ENCODE assay signal across 21 mouse cellular contexts in the genomic region with DNA sequence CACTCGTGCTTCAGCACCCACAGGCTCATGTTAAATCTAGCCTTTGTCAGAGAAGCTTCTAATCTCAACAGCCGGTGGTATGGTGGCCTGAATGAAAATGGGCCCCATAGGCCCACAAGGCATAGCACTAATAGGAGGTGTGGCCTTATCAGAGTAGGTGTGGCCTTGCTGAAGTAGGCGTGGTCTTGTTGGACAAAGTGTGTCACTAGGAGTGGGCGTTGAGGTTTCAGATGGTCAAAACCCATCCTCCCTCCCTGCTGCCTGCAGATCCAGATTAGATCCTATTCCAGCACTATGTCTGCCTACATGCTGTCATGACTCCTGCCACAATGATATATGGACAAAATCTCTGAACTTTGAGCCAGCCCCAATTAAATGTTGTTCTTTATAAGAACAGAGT. TPM values are rescaled to one million over a fixed set of nuclear protein-coding genes. Genes with fewer than 3 reads are reported as not detected.
A peak's percentile ranks its signal among the peaks of the same experiment; 100 is the strongest.
DNase-seq lines count a peak whose midpoint lies in the region; ATAC-seq and TF ChIP-seq lines count a peak whose summit lies in the region.
"Had no signal": no experiment of that assay in that cellular context is flagged by ENCODE, and none has a peak within 500 bp of the region (broad histone marks: within the 10 kb centered on the region; RNA-seq: fewer than 3 reads in every experiment).

No protein-coding gene starts in this region.

- no peaks in the 10 kb centered on the region for H3K9me3 ChIP-seq in MEL (replicated peaks; ENCODE audit: insufficient read depth, low read length)
- no peaks in the 10 kb centered on the region for H3K9me3 ChIP-seq in limb, embryonic 10.5 days (replicated peaks)
- H3K9me3 ChIP-seq: embryonic facial prominence, embryonic 15.5 days; forebrain, embryonic 10.5 days; hindbrain, embryonic 13.5 days; intestine, embryonic 15.5 days; neural tube, embryonic 13.5 days had no signal

- no peaks in the 10 kb centered on the region for H3K79me2 ChIP-seq in MEL (ENCODE audit: control insufficient read depth, insufficient read depth, low read length, poor library complexity)

- TF ChIP-seq EP300 in MEL (IDR thresholded peaks at IDR 0.05; ENCODE audit: low read depth in 1 of 2, low read length in 2 of 2) = peak in 1 of 2 experiments; percentile 50; a peak in 2 of 4 replicates

- H3K9ac ChIP-seq in MEL (ENCODE audit: control insufficient read depth, low read depth, low read length, poor library complexity, severe bottlenecking) = no peak overlapping the region
- H3K9ac ChIP-seq: embryonic facial prominence, embryonic 15.5 days; hindbrain, embryonic 13.5 days; intestine, embryonic 15.5 days; neural tube, embryonic 13.5 days had no signal

- H3K27me3 ChIP-seq in MEL (ENCODE audit: control insufficient read depth in 1 of 2, insufficient read depth in 2 of 2, low read length in 2 of 2) = no peaks in the 10 kb centered on the region
- H3K27me3 ChIP-seq in limb, embryonic 10.5 days (ENCODE audit: low read depth, poor library complexity, severe bottlenecking) = no peaks in the 10 kb centered on the region
- H3K27me3 ChIP-seq: embryonic facial prominence, embryonic 15.5 days; hindbrain, embryonic 13.5 days; intestine, embryonic 15.5 days; neural tube, embryonic 13.5 days had no signal

- peaks cover 4 to 5% of the 10 kb centered on the region in 2 experiments; a peak in 3 of 4 replicates for H3K4me1 ChIP-seq in MEL (ENCODE audit: control insufficient read depth in 1 of 2, insufficient read depth in 2 of 2, low read length in 2 of 2)
- no peaks in the 10 kb centered on the region for H3K4me1 ChIP-seq in limb, embryonic 10.5 days
- H3K4me1 ChIP-seq: embryonic facial prominence, embryonic 15.5 days; forebrain, embryonic 10.5 days; hindbrain, embryonic 13.5 days; intestine, embryonic 15.5 days; neural tube, embryonic 13.5 days had no signal

- no peak for TF ChIP-seq POLR2A in MEL (IDR thresholded peaks at IDR 0.05; ENCODE audit: control insufficient read depth in 1 of 2, insufficient read depth in 1 of 2, low read depth in 1 of 2, low read length in 2 of 2, poor library complexity in 1 of 2)

- WGBS in limb, embryonic 10.5 days = 78% methylated on average over 4 of the region's 4 CpGs

- ATAC-seq in megakaryocyte-erythroid progenitor cell, adult 5-6 weeks (replicated peaks; ENCODE audit: low FRiP score, low TSS enrichment, poor library complexity, severe bottlenecking) = peak; percentile 73
- ATAC-seq: intestine, embryonic 15.5 days had no signal

- DNase-seq in B cell, adult 2 months = peak; percentile 5 to 7
- DNase-seq in MEL (ENCODE audit: low read depth, low spot score) (peak; percentile 69), liver (peak; percentile 63)
- no peak for DNase-seq in limb, embryonic 10.5 days (ENCODE audit: low spot score)
- DNase-seq in T-cell, adult 2 months (ENCODE audit: low spot score) = no peak
- DNase-seq in layer of hippocampus, postnatal 25 days (ENCODE audit: extremely low spot score in 1 of 2, low spot score in 1 of 2) = no peak
- DNase-seq: adrenal gland, adult 2 months; cerebellum, adult 9-10 months; embryo, embryonic 11 days; heart, adult 2 months; layer of hippocampus, postnatal 36 days; left cerebral cortex, postnatal 4 days; lung, adult 18-20 months; right cerebral cortex, postnatal 25 days had no signal

- H3K4me3 ChIP-seq in MEL (ENCODE audit: control insufficient read depth in 1 of 2, insufficient read depth in 1 of 2, low read depth in 2 of 2, low read length in 2 of 2) = no peak overlapping the region
- no peak overlapping the region for H3K4me3 ChIP-seq in limb, embryonic 10.5 days
- H3K4me3 ChIP-seq: embryonic facial prominence, embryonic 15.5 days; forebrain, embryonic 10.5 days; heart, adult 2 months; hindbrain, embryonic 13.5 days; intestine, embryonic 15.5 days; neural tube, embryonic 13.5 days had no signal

- TF ChIP-seq CTCF in MEL (IDR thresholded peaks at IDR 0.05 in 2 of 3, conservative IDR thresholded peaks at IDR 0.05 in 1 of 3; ENCODE audit: control insufficient read depth in 1 of 3, insufficient read depth in 1 of 3, low read depth in 2 of 3, low read length in 3 of 3, poor library complexity in 1 of 3, severe bottlenecking in 1 of 3) = no peak

- H3K36me3 ChIP-seq in MEL (ENCODE audit: control insufficient read depth in 1 of 2, insufficient read depth in 2 of 2, low read length in 2 of 2) = peaks cover 0 to 5% of the 10 kb centered on the region in 2 experiments; a peak in 2 of 4 replicates
- peaks cover 54% of the 10 kb centered on the region for H3K36me3 ChIP-seq in limb, embryonic 10.5 days
- H3K36me3 ChIP-seq: intestine, embryonic 15.5 days had no signal

- no peak for TF ChIP-seq RAD21 in MEL (IDR thresholded peaks at IDR 0.05; ENCODE audit: low read depth, low read length)

- H3K27ac ChIP-seq in MEL (ENCODE audit: control insufficient read depth, low read depth, low read length) = no peak overlapping the region
- no peak overlapping the region for H3K27ac ChIP-seq in limb, embryonic 10.5 days
- H3K27ac ChIP-seq: embryonic facial prominence, embryonic 15.5 days; forebrain, embryonic 10.5 days; heart, adult 2 months; hindbrain, embryonic 13.5 days; intestine, embryonic 15.5 days; neural tube, embryonic 13.5 days; stomach, postnatal 0 days had no signal

TF ChIP-seq in MEL, 35 proteins besides CTCF, POLR2A, EP300 and RAD21:
- TF ChIP-seq TBP (IDR thresholded peaks at IDR 0.05; ENCODE audit: low read depth, low read length) (0 out of 2 replicates have a peak, but pooled peaks have one; percentile 32), ETS1 (IDR thresholded peaks at IDR 0.05; ENCODE audit: low read depth, low read length) (no peak), MAZ (IDR thresholded peaks at IDR 0.05; ENCODE audit: low read depth, low read length) (no peak), TCF12 (IDR thresholded peaks at IDR 0.05; ENCODE audit: low read depth, low read length) (peak; percentile 21; the same call in 1 of the 2 replicates), POLR2AphosphoS5 (IDR thresholded peaks at IDR 0.05; ENCODE audit: borderline replicate concordance, low read depth, low read length) (no peak), RCOR1 (IDR thresholded peaks at IDR 0.05; ENCODE audit: low read depth, low read length) (no peak), GATA1 (IDR thresholded peaks at IDR 0.05; ENCODE audit: low read depth, low read length) (peak; percentile 3; the same call in 1 of the 2 replicates), ELF1 (IDR thresholded peaks at IDR 0.05; ENCODE audit: low read depth, low read length) (no peak), MYB (IDR thresholded peaks at IDR 0.05; ENCODE audit: low read depth, low read length) (no peak), HCFC1 (IDR thresholded peaks at IDR 0.05; ENCODE audit: low read depth, low read length) (no peak), ZMIZ1 (IDR thresholded peaks at IDR 0.05; ENCODE audit: low read depth, low read length) (no peak), JUND (IDR thresholded peaks at IDR 0.05; ENCODE audit: low read depth, low read length) (no peak), ZC3H11A (IDR thresholded peaks at IDR 0.05; ENCODE audit: low read depth, low read length) (no peak), TAL1 (IDR thresholded peaks at IDR 0.05; ENCODE audit: low read length) (peak; percentile 40), CHD1 (IDR thresholded peaks at IDR 0.05; ENCODE audit: low read depth, low read length) (no peak), CHD2 (IDR thresholded peaks at IDR 0.05; ENCODE audit: low read length) (no peak)
TF ChIP-seq in MEL: peak in this region for 4.

RNA-seq across cellular contexts. Expression of a gene that starts 54.5 kb away (rescaled TPM):
- 4.1 TPM in 2 replicates for total RNA-seq in MEL (2012; rRNA removed)
- 10 to 100 TPM in 1 of 2 experiments, not detected in 1; 10.8 TPM for polyA plus RNA-seq in MEL (2012; ENCODE audit: insufficient read depth in 1 of 2, insufficient read length in 2 of 2, low read depth in 1 of 2, low replicate concordance in 2 of 2, missing spikeins in 1 of 2)
- total RNA-seq in megakaryocyte-erythroid progenitor cell, adult 5-6 weeks (2014; fragmentation: Nextera tagmentation) = 5.6 and 10.5 TPM in 2 replicates
- 4.6 and 8.2 TPM in 2 replicates for total RNA-seq in megakaryocyte-erythroid progenitor cell, adult 5-6 weeks (2017)
- polyA plus RNA-seq in limb, embryonic 10.5 days (2016; fragmentation: Nextera tagmentation; extraction: Ambion mirVana) = 18.0 and 20.1 TPM in 2 replicates
- total RNA-seq in layer of hippocampus, postnatal 25 days (2021) = 10 to 100 TPM; 19.9 to 20.3 TPM

RNA-seq across cellular contexts. Expression of a gene that starts 59.5 kb away (rescaled TPM):
- total RNA-seq in MEL (2012; rRNA removed) = 11.4 and 11.5 TPM in 2 replicates
- 10 to 100 TPM in 1 of 2 experiments, not detected in 1; 13.2 TPM for polyA plus RNA-seq in MEL (2012; ENCODE audit: insufficient read depth in 1 of 2, insufficient read length in 2 of 2, low read depth in 1 of 2, low replicate concordance in 2 of 2, missing spikeins in 1 of 2)
- 0.55 and 2.1 TPM in 2 replicates for total RNA-seq in megakaryocyte-erythroid progenitor cell, adult 5-6 weeks (2014; fragmentation: Nextera tagmentation)
- 2.0 and 3.8 TPM in 2 replicates for total RNA-seq in megakaryocyte-erythroid progenitor cell, adult 5-6 weeks (2017)
- polyA plus RNA-seq in limb, embryonic 10.5 days (2016; fragmentation: Nextera tagmentation; extraction: Ambion mirVana) = 4.7 and 5.3 TPM in 2 replicates
- 1 to 10 TPM; 4.9 to 7.3 TPM for total RNA-seq in layer of hippocampus, postnatal 25 days (2021)

Comparison
In these comparisons a context has a peak if more than half of its experiments do, and no peak if none do; other contexts are left out.
1. DNase-seq: peak in B cell, adult 2 months (2 of 2), MEL (single experiment) and liver (single experiment); none in limb, embryonic 10.5 days (single experiment), T-cell, adult 2 months (single experiment) and layer of hippocampus, postnatal 25 days (0 of 2).